Mouse (Mus musculus) stomach, embryonic 16.5 days (tissue): ENCODE results near the gene Nat9. TPM values are rescaled to one million over a fixed set of nuclear protein-coding genes. Genes with fewer than 3 reads are reported as not detected.

ENCODE experiments used
- ATAC-seq: fragments of 200-750 bp; cut with Nextera tagmentation; 2 replicates; pipeline ENCODE4 v1.8.0; 2017; ENCODE audit warnings: moderate number of reproducible peaks, moderate TSS enrichment; ENCODE audit not compliant: insufficient read depth, low FRiP score
- H3K27ac ChIP-seq: fragments of 300-500 bp; sonication (generic); 2 replicates; pipeline ENCODE4 v1.5.1; 2014; ENCODE audit warnings: low read length
- H3K27me3 ChIP-seq: fragments of 300-500 bp; sonication (generic); 2 replicates; pipeline ENCODE4 v1.6.1; 2014; ENCODE audit warnings: low read length, control low read depth, mixed read lengths; ENCODE audit not compliant: control insufficient read depth, insufficient read depth
- H3K36me3 ChIP-seq: fragments of 300-500 bp; sonication (generic); 2 replicates; pipeline ENCODE4 v1.6.1; 2014; ENCODE audit warnings: low read length; ENCODE audit not compliant: control insufficient read depth, insufficient read depth
- H3K4me1 ChIP-seq: fragments of 300-500 bp; sonication (generic); 2 replicates; pipeline ENCODE4 v1.6.1; 2014; ENCODE audit warnings: low read length, control low read depth, mixed read lengths; ENCODE audit not compliant: control insufficient read depth, insufficient read depth
- H3K4me2 ChIP-seq: fragments of 300-500 bp; sonication (generic); 2 replicates; pipeline ENCODE4 v1.6.1; 2014; ENCODE audit warnings: low read depth, low read length, mixed read lengths
- H3K4me3 ChIP-seq: fragments of 300-500 bp; sonication (generic); replicated peaks from 2 replicates; pipeline ENCODE4 v1.5.1; 2014; ENCODE audit warnings: mild to moderate bottlenecking, low read length
- H3K9ac ChIP-seq: fragments of 300-500 bp; sonication (generic); 2 replicates; pipeline ENCODE4 v1.6.1; 2014; ENCODE audit warnings: low read length
- H3K9me3 ChIP-seq: fragments of 300-500 bp; sonication (generic); replicated peaks from 2 replicates; pipeline ENCODE4 v1.6.1; 2016; ENCODE audit warnings: low read length, control low read depth; ENCODE audit not compliant: control insufficient read depth
- WGBS: fragments of 180-500 bp; shearing (Covaris S2); extraction: QIAGEN DNeasy Blood & Tissue Kit; methylation state at CpG from one replicate; pipeline ENCODE4 v1.1.7; 2014; 5-methylcytosine and 5-hydroxymethylcytosine counted together
- polyA plus RNA-seq: library from polyadenylated mRNA; unstranded; fragments of >200 nt; fragmentation: Nextera tagmentation; extraction: Ambion mirVana; gene quantifications from 2 replicates; pipeline ENCODE4 v1.2.1, GENCODE M21; 2015

Gene Nat9
- polyA plus RNA-seq, 1 experiment from 2014 or later = 21.8 TPM

DNA sequence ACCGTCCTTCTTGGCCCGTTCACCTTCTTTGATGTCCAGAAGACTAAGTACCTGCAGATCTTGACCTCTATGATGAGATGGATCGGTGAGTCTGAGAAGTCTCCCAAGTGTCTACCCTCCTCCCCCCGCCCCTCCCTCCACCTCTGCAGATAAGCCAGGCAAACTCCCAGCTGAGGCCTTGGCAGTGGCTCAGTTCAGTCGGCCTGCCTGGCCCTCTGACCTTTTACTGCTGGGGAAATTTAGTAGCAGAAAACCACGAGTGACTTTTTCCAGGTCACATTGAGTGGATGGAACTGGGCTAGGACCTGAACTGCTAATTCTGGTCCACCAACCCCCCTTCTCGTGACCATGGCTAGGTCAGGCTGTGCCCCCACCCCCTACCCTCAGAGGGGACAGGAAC is 40.8 kb upstream of the Nat9 start:
- no peak for ATAC-seq
- H3K4me3 ChIP-seq = no peak overlapping the region
- WGBS = 56% methylated on average over 7 of the region's 7 CpGs

GRCm38 (mm10) chr11:115227640-115228039 is 40.0 kb upstream of the Nat9 start:
- Histone ChIP-seq H3K4me3 (no peak overlapping the region), H3K27me3 (0 out of 2 replicates have a peak, but pooled peaks cover 4% of the 10 kb centered on the region), H3K9ac (no peak overlapping the region), H3K4me2 (no peak overlapping the region), H3K4me1 (peaks cover 16% of the 10 kb centered on the region), H3K9me3 (no peaks in the 10 kb centered on the region), H3K27ac (no peak overlapping the region), H3K36me3 (no peaks in the 10 kb centered on the region)
- ATAC-seq = no peak
- 53% methylated on average over 12 of the region's 12 CpGs for WGBS

More for the DNA sequence above, 40.8 kb upstream of the Nat9 start:
- Histone ChIP-seq H3K36me3 (no peaks in the 10 kb centered on the region), H3K9ac (no peak overlapping the region), H3K4me2 (no peak overlapping the region), H3K4me1 (peaks cover 14% of the 10 kb centered on the region), H3K27ac (no peak overlapping the region), H3K27me3 (0 out of 2 replicates have a peak, but pooled peaks cover 4% of the 10 kb centered on the region), H3K9me3 (no peaks in the 10 kb centered on the region)

- Histone ChIP-seq H3K27ac (no peak overlapping the region), H3K9ac (no peak overlapping the region), H3K27me3 (0 out of 2 replicates have a peak, but pooled peaks cover 4% of the 10 kb centered on the region), H3K9me3 (no peaks in the 10 kb centered on the region), H3K36me3 (no peaks in the 10 kb centered on the region), H3K4me1 (peaks cover 18% of the 10 kb centered on the region), H3K4me3 (no peak overlapping the region), H3K4me2 (no peak overlapping the region)
- ATAC-seq = no peak
- 69% methylated on average over 14 of the region's 14 CpGs for WGBS
These were observed 39.3 kb upstream of the Nat9 start for GRCm38 (mm10) chr11:115226811-115227491.

GRCm38 (mm10) chr11:115225301-115225700 is 37.6 kb upstream of the Nat9 start:
- Histone ChIP-seq H3K9me3 (no peaks in the 10 kb centered on the region), H3K4me1 (peaks cover 13% of the 10 kb centered on the region), H3K4me2 (no peak overlapping the region), H3K9ac (no peak overlapping the region), H3K27ac (no peak overlapping the region), H3K27me3 (0 out of 2 replicates have a peak, but pooled peaks cover 4% of the 10 kb centered on the region), H3K4me3 (no peak overlapping the region), H3K36me3 (no peaks in the 10 kb centered on the region)
- 85% methylated on average over 6 of the region's 6 CpGs for WGBS
- ATAC-seq = no peak

GRCm38 (mm10) chr11:115224889-115225288 is 37.2 kb upstream of the Nat9 start:
- 0 out of 2 replicates have a peak, but pooled peaks cover 4% of the 10 kb centered on the region for H3K27me3 ChIP-seq
- 47% methylated on average over 8 of the region's 8 CpGs for WGBS
- no peak overlapping the region for H3K27ac ChIP-seq
- H3K36me3 ChIP-seq = no peaks in the 10 kb centered on the region
- H3K4me2 ChIP-seq = no peak overlapping the region
- ATAC-seq = no peak
- H3K9me3 ChIP-seq = no peaks in the 10 kb centered on the region
- no peak overlapping the region for H3K4me3 ChIP-seq
- peaks cover 13% of the 10 kb centered on the region for H3K4me1 ChIP-seq
- no peak overlapping the region for H3K9ac ChIP-seq

GRCm38 (mm10) chr11:115223877-115224276 is 36.2 kb upstream of the Nat9 start:
- H3K36me3 ChIP-seq = no peaks in the 10 kb centered on the region
- no peak overlapping the region for H3K4me2 ChIP-seq
- no peak overlapping the region for H3K4me3 ChIP-seq
- no peak for ATAC-seq
- H3K9me3 ChIP-seq = no peaks in the 10 kb centered on the region
- H3K27me3 ChIP-seq = 0 out of 2 replicates have a peak, but pooled peaks cover 4% of the 10 kb centered on the region
- peaks cover 22% of the 10 kb centered on the region for H3K4me1 ChIP-seq
- no peak overlapping the region for H3K9ac ChIP-seq
- no peak overlapping the region for H3K27ac ChIP-seq
- 67% methylated on average over 6 of the region's 6 CpGs for WGBS

DNA sequence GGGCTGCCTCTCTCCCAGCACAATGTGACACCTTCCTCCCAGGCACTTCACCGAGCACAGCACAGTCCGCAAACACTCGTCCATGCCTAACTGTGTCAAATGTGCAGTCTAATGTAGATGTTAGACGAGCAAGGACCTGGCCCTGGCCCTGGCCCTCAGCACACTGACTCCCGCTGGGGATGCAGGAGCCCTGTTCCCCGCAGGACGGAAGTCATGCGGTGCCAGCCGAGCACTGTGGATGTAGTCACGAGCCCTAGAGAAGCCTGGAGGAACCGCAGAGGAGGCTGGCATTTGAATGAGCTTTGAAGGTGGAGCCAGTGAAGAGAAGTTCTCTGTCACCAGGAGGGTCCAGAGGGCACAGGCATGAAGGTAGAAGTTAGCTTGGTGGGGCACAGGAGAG is 35.8 kb upstream of the Nat9 start:
- Histone ChIP-seq H3K27ac (no peak overlapping the region), H3K4me3 (no peak overlapping the region), H3K36me3 (no peaks in the 10 kb centered on the region), H3K9me3 (no peaks in the 10 kb centered on the region), H3K9ac (no peak overlapping the region), H3K27me3 (0 out of 2 replicates have a peak, but pooled peaks cover 4% of the 10 kb centered on the region), H3K4me2 (no peak overlapping the region), H3K4me1 (peaks cover 27% of the 10 kb centered on the region)
- ATAC-seq = no peak
- 72% methylated on average over 11 of the region's 11 CpGs for WGBS

- peaks cover 27% of the 10 kb centered on the region for H3K4me1 ChIP-seq
- H3K9ac ChIP-seq = no peak overlapping the region
- no peak overlapping the region for H3K4me2 ChIP-seq
- H3K9me3 ChIP-seq = no peaks in the 10 kb centered on the region
- no peak for ATAC-seq
- H3K4me3 ChIP-seq = no peak overlapping the region
- H3K36me3 ChIP-seq = no peaks in the 10 kb centered on the region
- 20% methylated on average over 5 of the region's 5 CpGs for WGBS
- no peak overlapping the region for H3K27ac ChIP-seq
- 0 out of 2 replicates have a peak, but pooled peaks cover 4% of the 10 kb centered on the region for H3K27me3 ChIP-seq
These were observed 34.9 kb upstream of the Nat9 start for GRCm38 (mm10) chr11:115222570-115222969.

DNA sequence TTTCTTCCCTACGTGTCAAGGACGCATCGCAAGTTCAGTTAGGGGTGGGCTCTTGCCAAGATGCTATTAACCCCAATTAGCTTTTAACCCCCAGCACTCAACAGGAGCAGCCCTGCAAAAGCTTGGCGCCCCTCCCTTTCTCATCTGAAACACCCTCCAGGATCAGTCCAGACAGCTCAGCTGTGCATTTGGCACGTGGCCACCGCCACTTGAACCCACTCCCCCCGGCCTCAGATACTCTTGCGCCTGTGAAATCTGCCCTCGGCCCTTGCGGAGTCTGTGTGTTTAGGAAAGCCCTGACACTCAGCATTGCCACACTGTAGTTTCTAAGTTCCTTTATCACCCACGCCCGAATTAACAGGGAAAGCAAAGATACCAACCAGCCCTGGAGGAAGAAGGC is 34.4 kb upstream of the Nat9 start:
- no peak overlapping the region for H3K9ac ChIP-seq
- peaks cover 27% of the 10 kb centered on the region for H3K4me1 ChIP-seq
- H3K27me3 ChIP-seq = 0 out of 2 replicates have a peak, but pooled peaks cover 4% of the 10 kb centered on the region
- H3K4me3 ChIP-seq = no peak overlapping the region
- H3K27ac ChIP-seq = no peak overlapping the region
- 32% methylated on average over 12 of the region's 12 CpGs for WGBS
- no peaks in the 10 kb centered on the region for H3K9me3 ChIP-seq
- ATAC-seq = 0 out of 2 replicates have a peak, but pooled peaks have one; percentile 31
- H3K36me3 ChIP-seq = no peaks in the 10 kb centered on the region
- no peak overlapping the region for H3K4me2 ChIP-seq
